Mouse (Mus musculus): ENCODE data around the gene Avp. TPM values are rescaled to one million over a fixed set of nuclear protein-coding genes. Genes with fewer than 3 reads are reported as not detected.

The Avp gene
- 0.54 and 0.96 TPM in 2 replicates for polyA plus RNA-seq (2016; fragmentation: Nextera tagmentation; extraction: Ambion mirVana)

DNA sequence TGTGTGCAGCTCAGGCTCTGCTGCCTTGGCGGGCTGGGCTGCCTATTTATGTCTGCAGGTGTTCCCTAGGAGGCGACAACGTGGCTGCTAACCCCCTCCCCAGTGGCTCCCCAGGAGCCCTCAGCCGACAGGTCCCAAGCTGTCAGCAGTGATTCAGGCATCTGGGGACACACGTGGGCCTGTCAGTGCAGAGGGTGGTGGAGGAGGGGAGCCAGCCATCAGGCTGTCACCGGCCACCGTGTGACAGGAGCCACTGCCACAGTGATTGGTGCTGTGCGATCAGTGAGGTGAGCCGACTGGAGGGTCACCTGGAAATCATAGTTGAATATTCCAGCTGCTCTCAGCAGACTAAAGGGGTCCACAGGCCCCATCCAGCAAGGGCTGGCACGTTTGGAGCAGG lies at the start of gene Avp:
TSS of gene Avp (minus strand) at position 3 of the 400 bp plus-strand sequence.
- peak; percentile 38; the same call in 1 of the 2 replicates for ATAC-seq (ENCODE audit: insufficient number of reproducible peaks, low FRiP score)
- WGBS: 18% methylated on average over 10 of the region's 10 CpGs
- H3K4me2 ChIP-seq: peak within 1 kb of the TSS; percentile 71; the same call in 1 of the 2 replicates
- no peak within 1 kb of the TSS for H3K9ac ChIP-seq
- no peaks in the 10 kb centered on the region for H3K36me3 ChIP-seq
- H3K27me3 ChIP-seq (replicated peaks): peaks cover 55% of the 10 kb centered on the region
- peaks cover 37% of the 10 kb centered on the region for H3K4me1 ChIP-seq (replicated peaks)
- H3K9me3 ChIP-seq (replicated peaks): peaks cover 5% of the 10 kb centered on the region
- H3K27ac ChIP-seq (ENCODE audit: poor library complexity, severe bottlenecking): no peak within 1 kb of the TSS
- no peak within 1 kb of the TSS for H3K4me3 ChIP-seq

DNA sequence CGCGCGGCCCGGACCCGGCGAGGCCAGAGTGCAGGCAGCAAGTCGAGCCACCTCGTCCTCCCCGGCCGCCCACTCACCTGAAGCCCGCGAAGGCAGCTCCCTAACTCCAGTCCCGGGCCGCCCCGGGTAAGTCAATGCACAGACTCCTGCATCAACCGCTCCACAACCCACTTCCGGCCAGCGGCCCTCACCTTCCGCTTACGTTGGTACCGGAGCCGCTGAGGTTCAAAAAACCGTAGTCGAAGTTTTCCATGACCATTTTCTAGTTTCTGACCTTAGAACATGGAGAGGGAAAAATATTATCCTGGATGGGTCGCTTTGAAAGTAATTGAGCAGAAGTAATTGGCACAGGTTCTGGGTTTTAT lies 47.5 kb upstream of the Avp start, which contains the start of the genes Fastkd5 and Ubox5:
TSS of gene Fastkd5 (minus strand) at position 189 of the 365 bp plus-strand sequence.
TSS of gene Ubox5 (minus strand) at position 200 of the 365 bp plus-strand sequence.
- WGBS: 0% methylated on average over 25 of the region's 25 CpGs
- H3K36me3 ChIP-seq: peaks cover 27% of the 10 kb centered on the region
- peak; percentile 86 for ATAC-seq (ENCODE audit: insufficient number of reproducible peaks, low FRiP score)

DNA sequence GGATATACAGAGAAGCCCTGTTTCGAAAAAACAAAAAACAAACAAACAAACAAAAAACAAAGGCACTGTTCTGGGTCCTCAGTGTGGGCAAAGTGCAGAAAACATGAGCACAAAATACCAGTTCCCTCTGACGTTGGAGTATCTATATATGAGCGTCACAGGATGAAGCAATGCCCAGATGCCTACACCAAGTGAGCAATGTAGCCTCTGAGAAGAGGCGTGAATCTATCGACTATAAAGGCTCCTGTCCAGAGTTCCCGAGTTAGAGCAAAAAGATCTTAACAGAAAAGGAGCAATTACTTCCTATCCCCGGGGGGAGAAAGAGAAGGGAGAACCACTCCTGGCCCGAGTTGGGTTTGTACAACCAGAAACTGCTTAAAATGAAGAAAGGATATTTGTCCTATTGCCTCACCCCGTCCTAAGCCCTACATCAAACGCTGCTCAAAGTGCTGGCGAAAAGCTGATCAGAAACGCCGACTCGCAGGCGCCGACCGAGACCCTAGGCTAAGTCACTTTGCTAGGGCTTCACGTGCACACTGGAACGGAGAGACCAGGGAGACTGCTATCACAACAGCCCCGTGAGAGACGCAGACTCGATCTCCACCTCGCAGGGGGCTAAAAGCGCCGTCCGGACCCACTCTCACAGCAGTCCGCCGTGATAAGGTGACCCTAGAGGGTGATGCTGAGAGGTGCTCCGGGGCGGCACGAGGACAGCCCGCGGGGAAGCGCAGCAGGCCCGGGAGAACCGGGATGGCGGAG lies 46.9 kb upstream of the Avp start:
- Histone ChIP-seq H3K27me3 (replicated peaks) (peaks cover 20% of the 10 kb centered on the region), H3K4me3 (peak overlapping the region; percentile 99), H3K9ac (peak overlapping the region; percentile 97), H3K4me2 (peak overlapping the region; percentile 95), H3K9me3 (replicated peaks) (no peaks in the 10 kb centered on the region), H3K4me1 (replicated peaks) (peaks cover 11% of the 10 kb centered on the region), H3K27ac (ENCODE audit: poor library complexity, severe bottlenecking) (peak overlapping the region; percentile 80), H3K36me3 (peaks cover 30% of the 10 kb centered on the region)
- peak; percentile 66 for ATAC-seq (ENCODE audit: insufficient number of reproducible peaks, low FRiP score)
- WGBS: 2% methylated on average over 37 of the region's 37 CpGs

More for the DNA sequence above, 47.5 kb upstream of the Avp start, which contains the start of the genes Fastkd5 and Ubox5:
- H3K4me1 ChIP-seq (replicated peaks): peaks cover 16% of the 10 kb centered on the region
- peaks cover 26% of the 10 kb centered on the region for H3K27me3 ChIP-seq (replicated peaks)
- peak within 1 kb of the TSS; percentile 95 for H3K4me2 ChIP-seq
- peak within 1 kb of the TSS; percentile 80 for H3K27ac ChIP-seq (ENCODE audit: poor library complexity, severe bottlenecking)
- H3K4me3 ChIP-seq: peak within 1 kb of the TSS; percentile 99
- H3K9me3 ChIP-seq (replicated peaks): no peaks in the 10 kb centered on the region
- peak within 1 kb of the TSS; percentile 97 for H3K9ac ChIP-seq

GRCm38 (mm10) chr2:130628424-130628823 lies 46.1 kb upstream of the Avp start:
- Histone ChIP-seq H3K27me3 (replicated peaks) (peaks cover 12% of the 10 kb centered on the region), H3K4me2 (peak overlapping the region; percentile 95), H3K9ac (no peak overlapping the region), H3K36me3 (peaks cover 36% of the 10 kb centered on the region), H3K27ac (ENCODE audit: poor library complexity, severe bottlenecking) (no peak overlapping the region), H3K9me3 (replicated peaks) (no peaks in the 10 kb centered on the region), H3K4me3 (peak overlapping the region; percentile 99; the same call in 1 of the 2 replicates), H3K4me1 (replicated peaks) (peaks cover 8% of the 10 kb centered on the region)
- ATAC-seq (ENCODE audit: insufficient number of reproducible peaks, low FRiP score): no peak
- 49% methylated on average over 3 of the region's 3 CpGs for WGBS

DNA sequence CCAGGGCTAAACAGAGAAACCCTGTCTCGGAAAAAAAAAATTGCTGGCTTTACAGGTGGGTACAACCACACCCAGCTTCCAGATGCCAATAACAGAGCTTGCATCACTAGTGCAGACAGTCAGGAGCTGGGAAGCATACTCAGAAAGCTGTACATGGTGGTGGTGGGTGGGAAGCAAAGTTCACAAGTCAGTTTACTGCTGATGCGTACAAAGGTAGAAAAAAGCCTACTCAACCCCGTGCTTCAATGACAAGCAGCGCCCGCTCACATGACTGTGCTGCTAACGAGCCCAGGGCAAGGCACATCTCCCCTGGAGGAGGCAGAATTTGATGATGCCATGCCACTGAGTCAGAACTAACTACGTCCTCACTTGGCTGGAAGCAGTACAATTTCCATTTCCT lies 36.6 kb upstream of the Avp start:
- WGBS: 85% methylated on average over 7 of the region's 7 CpGs
- Histone ChIP-seq H3K27ac (ENCODE audit: poor library complexity, severe bottlenecking) (no peak overlapping the region), H3K9me3 (replicated peaks) (no peaks in the 10 kb centered on the region), H3K36me3 (peaks cover 72% of the 10 kb centered on the region), H3K27me3 (replicated peaks) (no peaks in the 10 kb centered on the region), H3K4me3 (no peak overlapping the region), H3K4me2 (no peak overlapping the region), H3K4me1 (replicated peaks) (no peaks in the 10 kb centered on the region), H3K9ac (no peak overlapping the region)
- no peak for ATAC-seq (ENCODE audit: insufficient number of reproducible peaks, low FRiP score)

- Histone ChIP-seq H3K27me3 (replicated peaks) (no peaks in the 10 kb centered on the region), H3K4me2 (no peak overlapping the region), H3K4me3 (no peak overlapping the region), H3K9ac (no peak overlapping the region), H3K4me1 (replicated peaks) (no peaks in the 10 kb centered on the region), H3K36me3 (peaks cover 34% of the 10 kb centered on the region), H3K27ac (ENCODE audit: poor library complexity, severe bottlenecking) (no peak overlapping the region), H3K9me3 (replicated peaks) (no peaks in the 10 kb centered on the region)
- WGBS: 60% methylated on average over 3 of the region's 3 CpGs
- ATAC-seq (ENCODE audit: insufficient number of reproducible peaks, low FRiP score): no peak
Measured at GRCm38 (mm10) chr2:130613091-130613490, 30.7 kb upstream of the Avp start.

- 81% methylated on average over 4 of the region's 4 CpGs for WGBS
- H3K27ac ChIP-seq (ENCODE audit: poor library complexity, severe bottlenecking): no peak overlapping the region
- H3K4me2 ChIP-seq: no peak overlapping the region
- H3K36me3 ChIP-seq: peaks cover 56% of the 10 kb centered on the region
- H3K27me3 ChIP-seq (replicated peaks): no peaks in the 10 kb centered on the region
- no peaks in the 10 kb centered on the region for H3K9me3 ChIP-seq (replicated peaks)
- no peak overlapping the region for H3K9ac ChIP-seq
- no peak for ATAC-seq (ENCODE audit: insufficient number of reproducible peaks, low FRiP score)
- no peaks in the 10 kb centered on the region for H3K4me1 ChIP-seq (replicated peaks)
- H3K4me3 ChIP-seq: no peak overlapping the region
Measured at GRCm38 (mm10) chr2:130602195-130602594, 19.8 kb upstream of the Avp start.

GRCm38 (mm10) chr2:130598399-130598798 lies 16.0 kb upstream of the Avp start:
- no peak for ATAC-seq (ENCODE audit: insufficient number of reproducible peaks, low FRiP score)
- Histone ChIP-seq H3K4me3 (no peak overlapping the region), H3K9ac (no peak overlapping the region), H3K4me2 (no peak overlapping the region), H3K36me3 (peaks cover 64% of the 10 kb centered on the region), H3K4me1 (replicated peaks) (peaks cover 4% of the 10 kb centered on the region; the same call in 1 of the 2 replicates), H3K27ac (ENCODE audit: poor library complexity, severe bottlenecking) (no peak overlapping the region), H3K9me3 (replicated peaks) (no peaks in the 10 kb centered on the region), H3K27me3 (replicated peaks) (no peaks in the 10 kb centered on the region)
- WGBS: 64% methylated on average over 3 of the region's 3 CpGs

GRCm38 (mm10) chr2:130597601-130598010 lies 15.3 kb upstream of the Avp start:
- H3K36me3 ChIP-seq: peaks cover 60% of the 10 kb centered on the region
- H3K27ac ChIP-seq (ENCODE audit: poor library complexity, severe bottlenecking): no peak overlapping the region
- no peak overlapping the region for H3K4me2 ChIP-seq
- no peak for ATAC-seq (ENCODE audit: insufficient number of reproducible peaks, low FRiP score)
- no peak overlapping the region for H3K9ac ChIP-seq
- no peaks in the 10 kb centered on the region for H3K9me3 ChIP-seq (replicated peaks)
- H3K4me1 ChIP-seq (replicated peaks): peaks cover 4% of the 10 kb centered on the region; the same call in 1 of the 2 replicates
- H3K4me3 ChIP-seq: no peak overlapping the region
- WGBS: 10% methylated on average over 1 of the region's 1 CpGs
- H3K27me3 ChIP-seq (replicated peaks): no peaks in the 10 kb centered on the region

DNA sequence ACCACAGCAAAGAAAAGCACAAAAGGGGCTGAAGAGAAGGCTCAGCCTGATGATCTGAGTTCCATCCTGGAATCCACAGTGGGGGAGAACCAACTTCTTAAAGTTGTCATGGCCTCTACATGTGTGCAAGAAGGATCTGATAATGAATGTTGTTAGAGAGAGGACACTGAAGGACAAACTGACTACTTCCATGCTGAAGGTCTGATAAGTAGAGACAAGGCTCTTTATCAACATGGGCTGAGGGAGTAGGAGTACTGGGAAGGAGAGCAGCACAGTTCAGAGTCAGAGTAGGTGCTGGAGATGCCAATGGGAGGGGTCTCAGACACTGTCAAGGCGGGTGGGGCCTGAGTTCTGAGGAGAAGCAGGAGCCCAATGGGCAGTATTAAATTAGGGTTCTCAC lies 13.2 kb upstream of the Avp start:
- ATAC-seq (ENCODE audit: insufficient number of reproducible peaks, low FRiP score): no peak
- Histone ChIP-seq H3K36me3 (peaks cover 62% of the 10 kb centered on the region), H3K4me1 (replicated peaks) (peaks cover 4% of the 10 kb centered on the region; the same call in 1 of the 2 replicates), H3K9ac (no peak overlapping the region), H3K4me2 (no peak overlapping the region), H3K4me3 (no peak overlapping the region), H3K9me3 (replicated peaks) (no peaks in the 10 kb centered on the region), H3K27me3 (replicated peaks) (no peaks in the 10 kb centered on the region), H3K27ac (ENCODE audit: poor library complexity, severe bottlenecking) (no peak overlapping the region)
- 63% methylated on average over 1 of the region's 1 CpGs for WGBS

DNA sequence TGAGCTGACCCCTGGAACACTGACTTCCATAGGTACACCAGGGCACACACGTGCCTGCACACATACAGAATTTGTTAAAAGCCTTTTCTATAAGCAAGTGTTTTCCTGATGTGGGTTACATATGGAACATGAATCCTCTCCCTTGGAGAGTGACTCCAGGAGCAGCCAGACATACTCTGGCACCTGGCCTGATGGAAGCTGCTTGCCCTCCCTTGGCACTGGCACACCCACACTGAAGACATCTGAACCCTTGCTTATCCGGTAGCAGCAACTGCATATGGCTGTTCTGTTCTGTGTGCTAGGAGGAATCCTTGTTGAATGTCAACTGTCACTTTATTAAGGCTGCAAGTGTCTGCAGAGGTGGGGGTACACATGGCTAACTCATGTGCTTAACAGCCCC lies 8.7 kb upstream of the Avp start:
- WGBS: 94% methylated on average over 2 of the region's 2 CpGs
- Histone ChIP-seq H3K27me3 (replicated peaks) (no peaks in the 10 kb centered on the region), H3K4me2 (no peak overlapping the region), H3K27ac (ENCODE audit: poor library complexity, severe bottlenecking) (no peak overlapping the region), H3K4me1 (replicated peaks) (peaks cover 4% of the 10 kb centered on the region; the same call in 1 of the 2 replicates), H3K9ac (no peak overlapping the region), H3K36me3 (peaks cover 34% of the 10 kb centered on the region), H3K4me3 (no peak overlapping the region), H3K9me3 (replicated peaks) (no peaks in the 10 kb centered on the region)
- ATAC-seq (ENCODE audit: insufficient number of reproducible peaks, low FRiP score): no peak
